Mouse (Mus musculus) C2C12 (cell line): ENCODE results near the gene Anapc7. TPM values are rescaled to one million over a fixed set of nuclear protein-coding genes. Genes with fewer than 3 reads are reported as not detected.

Experiments
- H3K27me3 ChIP-seq: one replicate; pipeline ENCODE4 v1.6.1; 2011; ENCODE audit not compliant: control insufficient read depth, insufficient read depth, insufficient read length
- H3K36me3 ChIP-seq: one replicate; pipeline ENCODE4 v1.6.1; 2011; ENCODE audit not compliant: control insufficient read depth, insufficient read depth
- H3K4me3 ChIP-seq: one replicate; pipeline ENCODE4 v1.5.1; 2011; ENCODE audit warnings: mild to moderate bottlenecking, control low read depth; ENCODE audit not compliant: poor library complexity, insufficient read depth, severe bottlenecking
- H3K79me2 ChIP-seq: one replicate; pipeline ENCODE4 v1.6.1; 2011; ENCODE audit not compliant: control insufficient read depth, insufficient read depth
- H3K79me3 ChIP-seq: one replicate; pipeline ENCODE4 v1.6.1; 2011; ENCODE audit warnings: low read depth, control low read depth
- H3ac ChIP-seq: one replicate; pipeline ENCODE3; 2011; ENCODE audit warnings: low read depth; ENCODE audit not compliant: control insufficient read depth, insufficient read length
- CEBPB ChIP-seq: IDR thresholded peaks from one replicate; pipeline ENCODE4 v1.6.1; 2011; ENCODE audit warnings: low read depth, mild to moderate bottlenecking, control low read depth, moderate library complexity
- CTCF ChIP-seq: IDR thresholded peaks from one replicate; pipeline ENCODE4 v1.5.1; 2011; ENCODE audit not compliant: control insufficient read depth, insufficient read depth, insufficient read length
- FOSL1 ChIP-seq: IDR thresholded peaks from one replicate; pipeline ENCODE4 v1.8.0; 2011; ENCODE audit warnings: mild to moderate bottlenecking, low read length; ENCODE audit not compliant: poor library complexity, insufficient read depth, severe bottlenecking
- MAX ChIP-seq: IDR thresholded peaks from one replicate; pipeline ENCODE4 v1.6.1; 2011; ENCODE audit warnings: mild to moderate bottlenecking, control low read depth
- MYOD1 ChIP-seq: IDR thresholded peaks from one replicate; pipeline ENCODE4 v1.6.1; 2011; ENCODE audit warnings: low read depth; ENCODE audit not compliant: control insufficient read depth, insufficient read length
- MYOG ChIP-seq: IDR thresholded peaks from one replicate; pipeline ENCODE4 v1.6.1; 2011; ENCODE audit not compliant: control insufficient read depth, insufficient read length; ENCODE audit errors: extremely low read depth
- USF1 ChIP-seq: IDR thresholded peaks from one replicate; pipeline ENCODE4 v1.6.1; 2011; ENCODE audit warnings: low read depth, mild to moderate bottlenecking, control low read depth, moderate library complexity
- polyA plus RNA-seq: library from polyadenylated mRNA; unstranded; fragments of >200 nt; fragmentation: generic; extraction: Trizol; gene quantifications from one replicate; pipeline ENCODE4 v1.2.1, GENCODE M21; 2012; ENCODE audit warnings: missing spikeins

Gene Anapc7
- polyA plus RNA-seq, 1 experiment: 45.3 TPM

DNA sequence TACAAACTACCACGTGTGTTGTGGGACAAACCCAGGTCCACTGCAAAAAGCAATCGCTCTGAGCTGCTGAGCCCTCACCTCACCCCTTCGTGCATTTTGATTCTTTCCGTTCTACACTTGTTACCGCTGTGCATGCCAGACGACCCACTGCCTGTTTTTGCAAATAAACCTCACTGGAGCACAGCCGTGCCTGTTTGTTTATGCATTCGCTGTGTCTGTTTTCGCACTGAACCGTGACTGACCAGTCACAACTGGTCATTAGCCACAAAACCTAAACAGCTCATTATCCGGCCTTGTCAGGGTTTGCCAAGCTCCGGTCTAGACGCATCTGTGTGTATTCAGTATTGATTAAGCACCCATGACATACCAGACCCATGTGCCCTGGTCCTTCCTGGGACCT is 19.3 kb upstream of the Anapc7 start:
- H3K27me3 ChIP-seq: no peaks in the 10 kb centered on the region
- no peak overlapping the region for H3K4me3 ChIP-seq
- peaks cover 70% of the 10 kb centered on the region for H3K36me3 ChIP-seq
- no peaks in the 10 kb centered on the region for H3K79me3 ChIP-seq
- H3K79me2 ChIP-seq: peaks cover 13% of the 10 kb centered on the region
- TF ChIP-seq FOSL1: no peak
- no peak for TF ChIP-seq CTCF
- no peak for TF ChIP-seq MYOD1
- no peak for TF ChIP-seq CEBPB
- no peak for TF ChIP-seq USF1
- TF ChIP-seq MYOG: no peak
- no peak for TF ChIP-seq MAX
- no peak overlapping the region for H3ac ChIP-seq

DNA sequence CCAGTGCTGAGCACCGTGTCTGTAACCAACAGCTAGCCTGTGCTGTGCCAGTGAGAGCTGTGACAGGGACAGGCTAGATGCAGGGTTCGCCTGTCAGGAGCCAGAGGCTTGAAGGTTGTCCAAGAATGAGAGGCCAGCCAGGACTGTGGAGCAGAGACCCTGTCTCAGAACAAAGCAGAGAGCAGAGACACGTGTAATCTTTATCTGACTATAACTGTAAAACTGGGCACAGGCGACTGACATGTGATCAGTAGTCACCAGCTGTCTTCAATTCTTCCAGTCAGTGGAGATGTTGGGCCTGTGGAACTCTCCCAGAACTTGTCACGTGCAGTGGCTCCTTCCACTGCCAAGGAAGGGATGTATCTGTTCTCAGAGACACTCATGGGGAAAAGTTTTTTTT is 18.7 kb upstream of the Anapc7 start:
- H3K79me2 ChIP-seq: peaks cover 8% of the 10 kb centered on the region
- H3ac ChIP-seq: peak overlapping the region; percentile 8
- no peaks in the 10 kb centered on the region for H3K27me3 ChIP-seq
- no peak for TF ChIP-seq CEBPB
- TF ChIP-seq CTCF: no peak
- no peak for TF ChIP-seq MYOG
- TF ChIP-seq MYOD1: no peak
- TF ChIP-seq FOSL1: no peak
- TF ChIP-seq USF1: no peak
- no peak for TF ChIP-seq MAX
- H3K79me3 ChIP-seq: no peaks in the 10 kb centered on the region
- peaks cover 67% of the 10 kb centered on the region for H3K36me3 ChIP-seq
- H3K4me3 ChIP-seq: no peak overlapping the region

DNA sequence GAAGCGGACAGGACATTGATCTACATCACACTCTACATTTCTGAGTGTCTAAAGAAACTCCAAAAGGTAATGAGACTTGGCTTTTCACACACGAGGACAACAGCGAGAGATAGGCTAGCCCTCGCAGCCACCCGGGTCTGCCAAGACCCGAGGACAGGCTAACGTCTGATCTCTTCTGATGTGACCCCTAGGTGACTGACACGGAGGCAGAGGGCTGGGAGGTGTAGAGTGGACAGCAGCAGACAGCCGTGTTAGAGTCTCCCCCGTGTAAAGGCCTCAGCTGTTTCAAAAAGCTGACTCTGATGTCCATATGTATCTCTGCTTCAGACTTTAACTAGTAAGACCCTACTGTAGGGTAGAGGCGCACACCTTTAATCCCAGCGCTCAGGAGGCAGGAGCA is 18.1 kb upstream of the Anapc7 start:
- H3K36me3 ChIP-seq: peaks cover 66% of the 10 kb centered on the region
- H3K79me2 ChIP-seq: peaks cover 8% of the 10 kb centered on the region
- TF ChIP-seq CTCF (no peak), CEBPB (no peak), FOSL1 (no peak), USF1 (no peak), MYOG (no peak), MYOD1 (no peak), MAX (no peak)
- no peak overlapping the region for H3K4me3 ChIP-seq
- H3ac ChIP-seq: no peak overlapping the region
- H3K27me3 ChIP-seq: no peaks in the 10 kb centered on the region
- no peaks in the 10 kb centered on the region for H3K79me3 ChIP-seq

DNA sequence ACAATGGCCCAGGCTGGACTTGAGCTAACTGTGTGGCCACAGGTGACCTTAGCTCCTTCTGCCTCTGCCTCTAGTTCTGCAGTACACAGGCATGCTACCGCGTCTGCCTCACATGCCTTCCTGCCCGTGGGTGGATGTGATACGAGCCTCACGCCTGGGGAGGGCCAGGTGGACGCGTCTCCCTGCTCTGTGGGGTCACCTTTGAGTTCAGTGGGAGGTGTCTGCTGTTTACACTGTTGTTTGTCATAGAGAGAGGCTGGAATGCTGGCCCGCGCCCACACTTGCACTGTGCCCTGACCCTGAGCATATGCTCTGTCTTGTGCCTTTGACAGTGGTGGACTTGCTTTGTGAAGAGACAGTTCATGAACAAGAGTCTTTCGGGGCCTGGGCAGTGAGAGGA is 16.0 kb upstream of the Anapc7 start:
- peaks cover 66% of the 10 kb centered on the region for H3K36me3 ChIP-seq

DNA sequence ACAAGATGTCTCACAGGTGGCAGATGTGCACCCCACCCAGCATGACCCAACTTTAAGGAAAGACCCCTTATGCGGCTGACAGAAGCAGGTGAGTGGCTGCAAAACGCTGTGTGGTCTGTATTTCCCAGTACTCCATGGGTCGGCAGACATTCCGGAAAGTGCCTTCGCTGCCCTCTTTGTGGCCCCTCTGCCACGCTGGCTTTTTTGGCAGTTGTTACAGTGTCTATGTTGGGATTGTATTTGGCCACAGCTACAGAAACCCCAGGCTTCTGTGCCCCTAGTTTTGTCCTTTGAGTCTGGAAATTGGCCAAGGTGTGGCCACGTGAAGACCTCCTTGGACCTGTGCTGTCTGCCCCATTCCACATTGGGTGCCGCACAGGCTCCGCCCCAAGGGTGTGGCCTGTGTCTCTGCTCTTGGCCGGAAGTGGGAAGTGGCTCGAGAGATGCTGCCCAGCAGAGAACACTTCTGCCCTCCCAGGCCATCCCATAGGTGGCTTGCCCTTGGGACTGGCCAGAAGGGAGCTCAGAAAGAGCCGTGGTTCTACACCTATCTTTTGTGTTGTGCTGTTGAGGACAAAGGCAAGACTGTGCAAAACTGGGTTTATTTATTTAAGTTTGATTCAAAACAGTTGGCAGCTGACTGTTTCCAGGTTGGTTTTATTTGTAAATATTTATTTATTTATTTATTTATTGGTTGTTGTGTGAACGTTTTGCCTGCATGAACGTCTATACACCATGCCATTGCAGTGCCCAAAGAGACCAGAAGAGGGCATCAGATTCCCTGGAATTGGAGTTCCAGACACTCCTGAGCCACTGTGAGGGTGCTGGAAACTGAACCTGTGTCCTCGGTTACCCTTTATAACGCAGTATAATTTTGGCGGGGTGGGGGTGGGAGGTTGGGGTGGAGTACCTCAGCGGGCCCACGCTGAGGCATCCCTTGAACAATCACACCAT is 11.5 kb upstream of the Anapc7 start:
- H3ac ChIP-seq: no peak overlapping the region
- no peaks in the 10 kb centered on the region for H3K79me3 ChIP-seq
- H3K27me3 ChIP-seq: no peaks in the 10 kb centered on the region
- no peak for TF ChIP-seq MYOG
- TF ChIP-seq USF1: no peak
- no peaks in the 10 kb centered on the region for H3K79me2 ChIP-seq
- peaks cover 25% of the 10 kb centered on the region for H3K36me3 ChIP-seq
- H3K4me3 ChIP-seq: no peak overlapping the region

More for the DNA sequence above, 16.0 kb upstream of the Anapc7 start:
- no peak overlapping the region for H3K4me3 ChIP-seq
- H3K79me3 ChIP-seq: no peaks in the 10 kb centered on the region
- H3K79me2 ChIP-seq: no peaks in the 10 kb centered on the region
- no peak overlapping the region for H3ac ChIP-seq
- no peaks in the 10 kb centered on the region for H3K27me3 ChIP-seq
- TF ChIP-seq MAX: no peak
- no peak for TF ChIP-seq MYOG
- no peak for TF ChIP-seq USF1
- no peak for TF ChIP-seq CTCF
- TF ChIP-seq CEBPB: no peak
- no peak for TF ChIP-seq MYOD1
